Mouse (Mus musculus) ES-Bruce4 (cell line): Measurements from ENCODE around the gene Krtap4-13. TPM values are rescaled to one million over a fixed set of nuclear protein-coding genes. Genes with fewer than 3 reads are reported as not detected.
"Not testable (repeated sequence)": the region's sequence is repeated elsewhere in the genome, so short reads cannot be mapped to it uniquely, and the experiment has no call there.

ENCODE experiments used
- H3K27ac ChIP-seq: 2 replicates; pipeline ENCODE4 v1.5.1; 2012; ENCODE audit warnings: low read length, inconsistent platforms; ENCODE audit not compliant: insufficient read depth
- H3K27me3 ChIP-seq: 2 replicates; pipeline ENCODE4 v1.6.1; 2012; ENCODE audit warnings: mild to moderate bottlenecking, low read length, inconsistent platforms; ENCODE audit not compliant: control insufficient read depth, poor library complexity, insufficient read depth, severe bottlenecking
- H3K36me3 ChIP-seq: 2 replicates; pipeline ENCODE4 v1.6.1; 2012; ENCODE audit warnings: inconsistent platforms, mild to moderate bottlenecking, low read length, moderate library complexity; ENCODE audit not compliant: control insufficient read depth, poor library complexity, insufficient read depth, severe bottlenecking
- H3K4me1 ChIP-seq: one replicate; pipeline ENCODE4 v1.8.1; 2011; ENCODE audit warnings: low read length; ENCODE audit not compliant: control insufficient read depth, insufficient read depth
- H3K4me3 ChIP-seq: 2 replicates; pipeline ENCODE4 v1.5.1; 2011; ENCODE audit warnings: low read depth, mild to moderate bottlenecking, low read length
- H3K9ac ChIP-seq: 2 replicates; pipeline ENCODE4 v1.6.1; 2012; ENCODE audit warnings: low read depth, mild to moderate bottlenecking, inconsistent platforms; ENCODE audit not compliant: poor library complexity, severe bottlenecking
- H3K9me3 ChIP-seq: replicated peaks from 2 replicates; pipeline ENCODE4 v1.6.1; 2012; ENCODE audit warnings: mild to moderate bottlenecking, low read length, inconsistent platforms; ENCODE audit not compliant: control insufficient read depth, poor library complexity, insufficient read depth, severe bottlenecking
- CTCF ChIP-seq: IDR thresholded peaks from one replicate; pipeline ENCODE4 v1.8.1; 2011; ENCODE audit warnings: low read depth, low read length
- EP300 ChIP-seq: IDR thresholded peaks from 2 replicates; pipeline ENCODE4 v1.6.1; 2011; ENCODE audit warnings: low read depth, low read length; ENCODE audit not compliant: insufficient read depth
- POLR2A ChIP-seq: IDR thresholded peaks from one replicate; pipeline ENCODE4 v1.8.1; 2011; ENCODE audit warnings: low read length; ENCODE audit not compliant: insufficient read depth
- polyA plus RNA-seq: library from polyadenylated mRNA; stranded (reverse); fragments of >200 nt; gene quantifications from 2 replicates; pipeline ENCODE4 v1.2.4, GENCODE M21; 2011; ENCODE audit warnings: low read depth; ENCODE audit not compliant: missing spikeins, insufficient read depth, insufficient read length

Krtap4-13 gene
- not detected in 2 replicates for polyA plus RNA-seq

GRCm38 (mm10) chr11:99809792-99810191 is at the start of gene Krtap4-13:
Krtap4-13 (minus strand) TSS chr11:99809892.
- H3K9ac ChIP-seq, H3K36me3 ChIP-seq, H3K27ac ChIP-seq, H3K9me3 ChIP-seq, H3K4me3 ChIP-seq, H3K4me1 ChIP-seq, H3K27me3 ChIP-seq: not testable (repeated sequence)

- H3K27me3 ChIP-seq, result no peaks in the 10 kb centered on the region
- no peaks in the 10 kb centered on the region for H3K36me3 ChIP-seq
- no peak overlapping the region for H3K27ac ChIP-seq
- no peaks in the 10 kb centered on the region for H3K9me3 ChIP-seq
- H3K4me3 ChIP-seq, result no peak overlapping the region
- no peaks in the 10 kb centered on the region for H3K4me1 ChIP-seq
- H3K9ac ChIP-seq, result no peak overlapping the region
- TF ChIP-seq EP300 (no peak), CTCF (no peak), POLR2A (no peak)
These were observed 49.1 kb upstream of the Krtap4-13 start for GRCm38 (mm10) chr11:99858761-99859160.

GRCm38 (mm10) chr11:99857617-99858016 is 47.9 kb upstream of the Krtap4-13 start, which contains the start of gene Gm11568:
Gm11568 (plus strand) TSS chr11:99857917.
- Histone ChIP-seq H3K9me3 (no peaks in the 10 kb centered on the region), H3K27ac (no peak within 1 kb of the TSS), H3K27me3 (no peaks in the 10 kb centered on the region), H3K36me3 (no peaks in the 10 kb centered on the region), H3K4me1 (no peaks in the 10 kb centered on the region), H3K9ac (no peak within 1 kb of the TSS), H3K4me3 (no peak within 1 kb of the TSS)
- TF ChIP-seq POLR2A, result no peak

- Histone ChIP-seq H3K27ac (no peak overlapping the region), H3K27me3 (no peaks in the 10 kb centered on the region), H3K9ac (no peak overlapping the region), H3K36me3 (no peaks in the 10 kb centered on the region), H3K4me1 (no peaks in the 10 kb centered on the region), H3K9me3 (no peaks in the 10 kb centered on the region), H3K4me3 (no peak overlapping the region)
- no peak for TF ChIP-seq EP300
- no peak for TF ChIP-seq POLR2A
- peak; percentile 46 for TF ChIP-seq CTCF
These were observed 44.4 kb upstream of the Krtap4-13 start for GRCm38 (mm10) chr11:99854121-99854520.

GRCm38 (mm10) chr11:99851508-99851907 is 41.8 kb upstream of the Krtap4-13 start, which contains the start of gene Krtap4-16:
Krtap4-16 (minus strand) TSS chr11:99851608.
- Histone ChIP-seq H3K36me3 (no peaks in the 10 kb centered on the region), H3K4me3 (no peak within 1 kb of the TSS), H3K27ac (no peak within 1 kb of the TSS), H3K4me1 (no peaks in the 10 kb centered on the region), H3K9ac (no peak within 1 kb of the TSS), H3K27me3 (no peaks in the 10 kb centered on the region), H3K9me3 (no peaks in the 10 kb centered on the region)
- TF ChIP-seq EP300 (no peak), CTCF (no peak), POLR2A (no peak)

GRCm38 (mm10) chr11:99846746-99847145 is 37.1 kb upstream of the Krtap4-13 start:
- Histone ChIP-seq H3K4me1 (no peaks in the 10 kb centered on the region), H3K9ac (no peak overlapping the region), H3K36me3 (no peaks in the 10 kb centered on the region), H3K9me3 (no peaks in the 10 kb centered on the region), H3K4me3 (no peak overlapping the region), H3K27ac (no peak overlapping the region), H3K27me3 (no peaks in the 10 kb centered on the region)
- TF ChIP-seq POLR2A (no peak), CTCF (no peak), EP300 (no peak)
